Mouse (Mus musculus) liver, embryonic 14.5 days (tissue): ENCODE data around the gene Ptges3l.

ENCODE experiments used
- CTCF ChIP-seq: IDR thresholded peaks from 2 replicates; pipeline ENCODE4 v1.5.1; 2016; ENCODE audit warnings: antibody characterized with exemption, low read depth, control low read depth
- EP300 ChIP-seq: IDR thresholded peaks from 2 replicates; pipeline ENCODE4 v1.6.1; 2016; ENCODE audit warnings: antibody characterized with exemption, low read depth

GRCm38 (mm10) chr11:101418991-101419390, 6.1 kb downstream of the Ptges3l start:
- no peak for TF ChIP-seq CTCF
- TF ChIP-seq EP300: no peak
